Mouse (Mus musculus) lung, adult 2 months (tissue): ENCODE measurements around the gene Rnf169.

Experiments
- CTCF ChIP-seq: fragments of 200-500 bp; IDR thresholded peaks from 2 replicates; pipeline ENCODE4 v1.5.1; 2011; ENCODE audit warnings: mild to moderate bottlenecking, low read length, control low read depth; ENCODE audit not compliant: insufficient read depth
- POLR2A ChIP-seq: fragments of 200-500 bp; IDR thresholded peaks from 2 replicates; pipeline ENCODE4 v1.6.1; 2011; ENCODE audit warnings: low read depth, mild to moderate bottlenecking, control low read depth, low read length, borderline replicate concordance; ENCODE audit errors: extremely low read depth

GRCm38 (mm10) chr7:99935758-99936157 lies 44.5 kb downstream of the Rnf169 start:
- TF ChIP-seq CTCF (peak; percentile 44), POLR2A (no peak)
